Mouse (Mus musculus) cerebellum, adult 2 months (tissue): ENCODE data around the gene Ap5z1.

ENCODE experiments used
- CTCF ChIP-seq: fragments of 200-500 bp; IDR thresholded peaks from 2 replicates; pipeline ENCODE4 v1.5.1; 2011; ENCODE audit warnings: low read depth, mild to moderate bottlenecking, control low read depth, low read length, moderate library complexity, borderline replicate concordance; ENCODE audit not compliant: insufficient read depth
- POLR2A ChIP-seq: fragments of 200-500 bp; IDR thresholded peaks from 2 replicates; pipeline ENCODE4 v1.6.1; 2011; ENCODE audit warnings: low read length, control low read depth, borderline replicate concordance; ENCODE audit not compliant: insufficient read depth

- TF ChIP-seq POLR2A: no peak
- TF ChIP-seq CTCF: no peak
These were observed 42.8 kb upstream of the Ap5z1 start for GRCm38 (mm10) chr5:142420920-142421319.
